Comparison of ENCODE assay signal across 17 mouse cellular contexts in the genomic region with DNA sequence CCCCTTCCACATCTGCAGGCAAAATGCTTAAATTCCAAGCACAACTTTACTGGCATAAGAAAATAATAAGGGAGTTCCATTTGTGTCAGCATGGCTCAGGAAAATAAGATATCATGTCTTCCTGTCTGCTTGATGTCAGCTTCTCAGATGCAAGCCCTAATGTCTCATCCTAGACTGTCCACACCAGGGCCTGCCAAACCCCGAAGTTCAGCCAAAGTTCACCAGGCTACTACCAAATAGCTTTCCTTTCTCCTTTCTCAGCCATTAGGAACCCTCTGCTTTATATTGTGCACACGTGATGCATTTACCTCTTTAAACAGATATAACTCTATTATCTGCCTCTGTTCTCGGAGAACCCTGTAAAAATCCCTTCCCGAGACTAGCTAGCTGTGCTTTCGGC.
DNase-seq lines count a peak whose midpoint lies in the region; ATAC-seq and TF ChIP-seq lines count a peak whose summit lies in the region.
"Had no signal": no experiment of that assay in that cellular context is flagged by ENCODE, and none has a peak within 500 bp of the region (broad histone marks: within the 10 kb centered on the region; RNA-seq: fewer than 3 reads in every experiment).

No protein-coding gene starts in this region.

- no peak for DNase-seq in heart, adult 9 months (ENCODE audit: low spot score in 2 of 2)
- no peak for DNase-seq in lung, adult 18-20 months
- DNase-seq in gastrocnemius, adult 2 months = peak; percentile 78
- no peak for DNase-seq in natural killer cell, adult 2 months (ENCODE audit: low spot score in 2 of 2)
- DNase-seq: adrenal gland, postnatal 10 days; cerebellum, adult 2 months; right cerebral cortex, postnatal 4 days had no signal

- H3K9ac ChIP-seq in heart, embryonic 12.5 days = no peak overlapping the region
- H3K9ac ChIP-seq in lung, embryonic 16.5 days (ENCODE audit: low read length) = no peak overlapping the region
- no peak overlapping the region for H3K9ac ChIP-seq in limb, embryonic 15.5 days
- H3K9ac ChIP-seq: embryonic facial prominence, embryonic 13.5 days; liver, embryonic 12.5 days had no signal

- no peaks in the 10 kb centered on the region for H3K36me3 ChIP-seq in heart, embryonic 12.5 days
- H3K36me3 ChIP-seq in lung, embryonic 16.5 days (ENCODE audit: control insufficient read depth, insufficient read depth, low read length) = no peaks in the 10 kb centered on the region
- no peaks in the 10 kb centered on the region for H3K36me3 ChIP-seq in limb, embryonic 15.5 days
- H3K36me3 ChIP-seq: embryonic facial prominence, embryonic 13.5 days; liver, embryonic 12.5 days had no signal

- peak; percentile 34; the same call in 1 of the 2 replicates for ATAC-seq in heart, embryonic 12.5 days (ENCODE audit: insufficient number of reproducible peaks, low FRiP score)
- ATAC-seq in lung, embryonic 16.5 days (ENCODE audit: low read depth) = peak; percentile 37; the same call in 1 of the 2 replicates
- ATAC-seq in limb, embryonic 15.5 days (ENCODE audit: insufficient number of reproducible peaks, low FRiP score, low TSS enrichment, low read depth) = peak; percentile 35; the same call in 1 of the 2 replicates
- ATAC-seq in erythroid progenitor cell, adult 5-6 weeks (replicated peaks; ENCODE audit: low FRiP score, poor library complexity, severe bottlenecking) = no peak
- ATAC-seq: forebrain, embryonic 14.5 days; liver, embryonic 12.5 days; midbrain, embryonic 16.5 days had no signal

- no peak overlapping the region for H3K27ac ChIP-seq in heart, embryonic 12.5 days (ENCODE audit: poor library complexity, severe bottlenecking)
- H3K27ac ChIP-seq in lung, embryonic 16.5 days (ENCODE audit: low read length) = no peak overlapping the region
- no peak overlapping the region; the same call in 1 of the 2 replicates for H3K27ac ChIP-seq in gastrocnemius, adult 2 months
- no peak overlapping the region; the same call in 1 of the 2 replicates for H3K27ac ChIP-seq in limb, embryonic 15.5 days
- H3K27ac ChIP-seq: embryonic facial prominence, embryonic 13.5 days; kidney, postnatal 0 days; liver, embryonic 12.5 days had no signal

- H3K9me3 ChIP-seq in heart, embryonic 12.5 days (replicated peaks) = no peaks in the 10 kb centered on the region
- H3K9me3 ChIP-seq in lung, embryonic 16.5 days (ENCODE audit: control insufficient read depth, low read length) = no peaks in the 10 kb centered on the region
- no peaks in the 10 kb centered on the region for H3K9me3 ChIP-seq in limb, embryonic 15.5 days
- H3K9me3 ChIP-seq: embryonic facial prominence, embryonic 13.5 days; liver, embryonic 12.5 days had no signal

- no peak overlapping the region for H3K4me2 ChIP-seq in heart, embryonic 12.5 days
- H3K4me2 ChIP-seq in lung, embryonic 16.5 days (ENCODE audit: low read depth, low read length) = no peak overlapping the region
- H3K4me2 ChIP-seq in limb, embryonic 15.5 days = no peak overlapping the region
- H3K4me2 ChIP-seq: embryonic facial prominence, embryonic 13.5 days; liver, embryonic 12.5 days had no signal

- no peaks in the 10 kb centered on the region for H3K27me3 ChIP-seq in heart, embryonic 12.5 days (replicated peaks)
- H3K27me3 ChIP-seq in lung, embryonic 16.5 days (ENCODE audit: control insufficient read depth, insufficient read depth, low read depth, low read length) = no peaks in the 10 kb centered on the region
- no peaks in the 10 kb centered on the region for H3K27me3 ChIP-seq in limb, embryonic 15.5 days
- H3K27me3 ChIP-seq: embryonic facial prominence, embryonic 13.5 days; liver, embryonic 12.5 days; megakaryocyte, embryonic 14.5 days had no signal

- no peak overlapping the region for H3K4me3 ChIP-seq in heart, embryonic 12.5 days
- no peak overlapping the region for H3K4me3 ChIP-seq in lung, embryonic 16.5 days (ENCODE audit: low read length)
- H3K4me3 ChIP-seq in gastrocnemius, adult 2 months = no peak overlapping the region
- no peak overlapping the region for H3K4me3 ChIP-seq in limb, embryonic 15.5 days
- H3K4me3 ChIP-seq: embryonic facial prominence, embryonic 13.5 days; liver, embryonic 12.5 days; megakaryocyte, embryonic 14.5 days had no signal

- TF ChIP-seq CTCF in gastrocnemius, adult 2 months (IDR thresholded peaks at IDR 0.05) = no peak

- peaks cover 24% of the 10 kb centered on the region for H3K4me1 ChIP-seq in heart, embryonic 12.5 days (replicated peaks)
- peaks cover 8% of the 10 kb centered on the region; the same call in 1 of the 2 replicates for H3K4me1 ChIP-seq in lung, embryonic 16.5 days (replicated peaks; ENCODE audit: control insufficient read depth, insufficient read depth, low read length)
- peaks cover 35% of the 10 kb centered on the region for H3K4me1 ChIP-seq in limb, embryonic 15.5 days
- H3K4me1 ChIP-seq: liver, embryonic 12.5 days; megakaryocyte, embryonic 14.5 days had no signal

- WGBS in heart, embryonic 12.5 days = 63% methylated on average over 5 of the region's 5 CpGs
- WGBS in lung, embryonic 16.5 days = 60% methylated on average over 5 of the region's 5 CpGs
- 52% methylated on average over 5 of the region's 5 CpGs for WGBS in limb, embryonic 15.5 days

- intact Hi-C loops in gastrocnemius, adult 2 months (cut with DNase I) = no loop called here
